Mouse (Mus musculus) hindbrain, postnatal 0 days (tissue): ENCODE measurements around the gene Tmod4. TPM values are rescaled to one million over a fixed set of nuclear protein-coding genes. Genes with fewer than 3 reads are reported as not detected.
"Not testable (repeated sequence)": the region's sequence is repeated elsewhere in the genome, so short reads cannot be mapped to it uniquely, and the experiment has no call there.

ENCODE experiments used
- ATAC-seq: fragments of 200-750 bp; cut with Nextera tagmentation; 2 replicates; pipeline ENCODE4 v1.8.0; 2017; ENCODE audit warnings: mild to moderate bottlenecking, moderate TSS enrichment, moderate library complexity
- DNase-seq: peaks from one replicate; pipeline ENCODE4 v3.0.0-alpha.2; 2015; ENCODE audit warnings: low spot score
- H3K27ac ChIP-seq: fragments of 300-500 bp; sonication (generic); 2 replicates; pipeline ENCODE4 v1.5.1; 2014; ENCODE audit warnings: mild to moderate bottlenecking
- H3K27me3 ChIP-seq: fragments of 300-500 bp; sonication (generic); 2 replicates; pipeline ENCODE4 v1.6.1; 2014; ENCODE audit warnings: low read length, mixed read lengths; ENCODE audit not compliant: insufficient read depth
- H3K36me3 ChIP-seq: fragments of 300-500 bp; sonication (generic); 2 replicates; pipeline ENCODE4 v1.6.1; 2014; ENCODE audit warnings: low read length, mixed read lengths; ENCODE audit not compliant: insufficient read depth
- H3K4me1 ChIP-seq: fragments of 300-500 bp; sonication (generic); 2 replicates; pipeline ENCODE4 v1.6.1; 2014; ENCODE audit warnings: antibody characterized with exemption, low read length, mixed read lengths; ENCODE audit not compliant: insufficient read depth
- H3K4me2 ChIP-seq: fragments of 300-500 bp; sonication (generic); 2 replicates; pipeline ENCODE4 v1.6.1; 2014; ENCODE audit warnings: low read depth, mild to moderate bottlenecking, low read length, moderate library complexity, mixed read lengths
- H3K4me3 ChIP-seq: fragments of 300-500 bp; sonication (generic); 2 replicates; pipeline ENCODE4 v1.5.1; 2014; ENCODE audit warnings: low read length
- H3K9ac ChIP-seq: fragments of 300-500 bp; sonication (generic); replicated peaks from 2 replicates; pipeline ENCODE4 v1.6.1; 2014; ENCODE audit warnings: mild to moderate bottlenecking, low read length, moderate library complexity, mixed read lengths
- H3K9me3 ChIP-seq: fragments of 300-500 bp; sonication (generic); 2 replicates; pipeline ENCODE4 v1.6.1; 2016; ENCODE audit warnings: low read length, mixed read lengths
- CTCF ChIP-seq: IDR thresholded peaks from 2 replicates; pipeline ENCODE4 v1.5.1; 2016; ENCODE audit warnings: antibody characterized with exemption, control low read depth, low read depth
- WGBS: fragments of 180-500 bp; shearing (Covaris S2); extraction: QIAGEN DNeasy Blood & Tissue Kit; methylation state at CpG from one replicate; pipeline ENCODE4 v1.1.7; 2014; 5-methylcytosine and 5-hydroxymethylcytosine counted together
- polyA plus RNA-seq: library from polyadenylated mRNA; unstranded; fragments of >200 nt; fragmentation: Nextera tagmentation; extraction: Ambion mirVana; gene quantifications from 2 replicates; pipeline ENCODE4 v1.2.1, GENCODE M21; 2015
- total RNA-seq: library from RNA; depleted of rRNA; stranded (reverse); fragments of >200 nt; gene quantifications from 2 replicates; pipeline ENCODE4 v1.2.3, GENCODE M21; 2014; rRNA removed

Tmod4 gene
- total RNA-seq (0.43 and 0.73 TPM in 2 replicates), polyA plus RNA-seq (1.1 and 1.5 TPM in 2 replicates)

- Histone ChIP-seq H3K4me3 (no peak within 1 kb of the TSS), H3K9ac (no peak within 1 kb of the TSS), H3K4me1 (0 out of 2 replicates have a peak, but pooled peaks cover 4% of the 10 kb centered on the region), H3K9me3 (no peaks in the 10 kb centered on the region), H3K4me2 (no peak within 1 kb of the TSS), H3K27ac (no peak within 1 kb of the TSS), H3K36me3 (peaks cover 29% of the 10 kb centered on the region), H3K27me3 (no peaks in the 10 kb centered on the region)
- TF ChIP-seq CTCF, result peak; percentile 70
- WGBS, result 55% methylated on average over 6 of the region's 6 CpGs
- ATAC-seq, result no peak
- no peak for DNase-seq
Observed at GRCm38 (mm10) chr3:95124246-95124645, at the start of gene Tmod4. Gene Tmod4 (plus strand): TSS chr3:95124476.

- Histone ChIP-seq H3K4me1 (no peaks in the 10 kb centered on the region), H3K4me3 (no peak overlapping the region), H3K4me2 (no peak overlapping the region), H3K27ac (no peak overlapping the region), H3K9ac (no peak overlapping the region), H3K27me3 (no peaks in the 10 kb centered on the region), H3K9me3 (no peaks in the 10 kb centered on the region), H3K36me3 (no peaks in the 10 kb centered on the region)
- 100% methylated on average over 1 of the region's 1 CpGs for WGBS
- no peak for DNase-seq
- ATAC-seq, result no peak
- TF ChIP-seq CTCF, result no peak
Observed at GRCm38 (mm10) chr3:95088071-95088470, 36.2 kb upstream of the Tmod4 start.

- Histone ChIP-seq H3K4me3 (no peak overlapping the region), H3K27ac (no peak overlapping the region), H3K9ac (no peak overlapping the region), H3K36me3 (no peaks in the 10 kb centered on the region), H3K4me2 (no peak overlapping the region), H3K9me3 (no peaks in the 10 kb centered on the region), H3K27me3 (no peaks in the 10 kb centered on the region), H3K4me1 (peaks cover 6% of the 10 kb centered on the region; the same call in 1 of the 2 replicates)
- no peak for TF ChIP-seq CTCF
- ATAC-seq (no peak), DNase-seq (no peak)
- 51% methylated on average over 2 of the region's 2 CpGs for WGBS
Observed at GRCm38 (mm10) chr3:95100854-95101253, 23.4 kb upstream of the Tmod4 start.

GRCm38 (mm10) chr3:95105121-95105520 is 19.2 kb upstream of the Tmod4 start:
- no peak overlapping the region for H3K27ac ChIP-seq

GRCm38 (mm10) chr3:95105586-95106337 is 18.5 kb upstream of the Tmod4 start:
- DNase-seq (no peak), ATAC-seq (no peak)
- Histone ChIP-seq H3K27ac (peak overlapping the region; percentile 94), H3K36me3 (no peaks in the 10 kb centered on the region), H3K4me2 (peak overlapping the region; percentile 85), H3K27me3 (no peaks in the 10 kb centered on the region), H3K9me3 (no peaks in the 10 kb centered on the region), H3K4me3 (peak overlapping the region; percentile 95), H3K9ac (peak overlapping the region; percentile 84), H3K4me1 (peaks cover 6% of the 10 kb centered on the region; the same call in 1 of the 2 replicates)
- no peak for TF ChIP-seq CTCF
- WGBS, result under 1% methylated on average over 16 of the region's 16 CpGs

More at GRCm38 (mm10) chr3:95105121-95105520, 19.2 kb upstream of the Tmod4 start:
- Histone ChIP-seq H3K9me3 (no peaks in the 10 kb centered on the region), H3K36me3 (no peaks in the 10 kb centered on the region), H3K27me3 (no peaks in the 10 kb centered on the region), H3K4me2 (peak overlapping the region; percentile 85), H3K9ac (peak overlapping the region; percentile 84), H3K4me3 (peak overlapping the region; percentile 95), H3K4me1 (peaks cover 6% of the 10 kb centered on the region; the same call in 1 of the 2 replicates)
- no peak for ATAC-seq
- TF ChIP-seq CTCF, result no peak
- WGBS, result 65% methylated on average over 4 of the region's 4 CpGs
- DNase-seq, result no peak

- Histone ChIP-seq H3K4me3 (peak within 1 kb of the TSS; percentile 95), H3K27ac (peak within 1 kb of the TSS; percentile 94), H3K9me3 (no peaks in the 10 kb centered on the region), H3K36me3 (no peaks in the 10 kb centered on the region), H3K27me3 (no peaks in the 10 kb centered on the region), H3K4me1 (peaks cover 6% of the 10 kb centered on the region; the same call in 1 of the 2 replicates), H3K4me2 (peak within 1 kb of the TSS; percentile 85), H3K9ac (peak within 1 kb of the TSS; percentile 84)
- ATAC-seq (peak; percentile 95), DNase-seq (peak; percentile 100)
- TF ChIP-seq CTCF, result peak; percentile 56
- under 1% methylated on average over 51 of the region's 51 CpGs for WGBS
Observed at GRCm38 (mm10) chr3:95106338-95107117, 17.7 kb upstream of the Tmod4 start, which contains the start of gene Pip5k1a. Gene Pip5k1a (minus strand): TSS chr3:95106930.

GRCm38 (mm10) chr3:95107308-95107707 is 17.0 kb upstream of the Tmod4 start:
- not testable (repeated sequence) for H3K9ac ChIP-seq, H3K4me1 ChIP-seq, H3K36me3 ChIP-seq, DNase-seq, H3K27me3 ChIP-seq, H3K9me3 ChIP-seq, ATAC-seq
- H3K4me3 ChIP-seq, result peak overlapping the region; percentile 95
- 0 out of 2 replicates have a peak overlapping the region, but pooled peaks have one; percentile 65 for H3K27ac ChIP-seq
- peak overlapping the region; percentile 63 for H3K4me2 ChIP-seq
